Mouse (Mus musculus) midbrain, postnatal 0 days (tissue): Measurements from ENCODE around the gene Igsf9. TPM values are rescaled to one million over a fixed set of nuclear protein-coding genes. Genes with fewer than 3 reads are reported as not detected.

Source experiments
- ATAC-seq: fragments of 200-750 bp; cut with Nextera tagmentation; 2 replicates; pipeline ENCODE4 v1.8.0; 2017; ENCODE audit warnings: moderate number of reproducible peaks, mild to moderate bottlenecking, moderate TSS enrichment, moderate library complexity; ENCODE audit not compliant: low FRiP score
- DNase-seq: peaks from one replicate; pipeline ENCODE4 v3.0.0-alpha.2; 2015; ENCODE audit warnings: low spot score
- H3K27ac ChIP-seq: fragments of 300-500 bp; sonication (generic); 2 replicates; pipeline ENCODE4 v1.5.1; 2014; ENCODE audit warnings: low read depth, mild to moderate bottlenecking, low read length, mixed read lengths
- H3K27me3 ChIP-seq: fragments of 300-500 bp; sonication (generic); 2 replicates; pipeline ENCODE4 v1.6.1; 2014; ENCODE audit warnings: low read length, control low read depth, mixed read lengths; ENCODE audit not compliant: insufficient read depth
- H3K36me3 ChIP-seq: fragments of 300-500 bp; sonication (generic); 2 replicates; pipeline ENCODE4 v1.6.1; 2014; ENCODE audit warnings: low read length, control low read depth, mixed read lengths; ENCODE audit not compliant: insufficient read depth
- H3K4me1 ChIP-seq: fragments of 300-500 bp; sonication (generic); 2 replicates; pipeline ENCODE4 v1.6.1; 2014; ENCODE audit warnings: mild to moderate bottlenecking, control low read depth, antibody characterized with exemption, low read length, mixed read lengths; ENCODE audit not compliant: insufficient read depth
- H3K4me2 ChIP-seq: fragments of 300-500 bp; sonication (generic); 2 replicates; pipeline ENCODE4 v1.6.1; 2014; ENCODE audit warnings: low read depth, mild to moderate bottlenecking, low read length, mixed read lengths; ENCODE audit not compliant: poor library complexity, severe bottlenecking
- H3K4me3 ChIP-seq: fragments of 300-500 bp; sonication (generic); 2 replicates; pipeline ENCODE4 v1.5.1; 2014; ENCODE audit warnings: low read depth, mild to moderate bottlenecking, low read length, moderate library complexity
- H3K9ac ChIP-seq: fragments of 300-500 bp; sonication (generic); replicated peaks from 2 replicates; pipeline ENCODE4 v1.6.1; 2014; ENCODE audit warnings: mild to moderate bottlenecking, low read length, moderate library complexity, mixed read lengths; ENCODE audit not compliant: poor library complexity, severe bottlenecking
- H3K9me3 ChIP-seq: fragments of 300-500 bp; sonication (generic); 2 replicates; pipeline ENCODE4 v1.6.1; 2016; ENCODE audit warnings: low read length, control low read depth
- CTCF ChIP-seq: IDR thresholded peaks from 2 replicates; pipeline ENCODE4 v1.5.1; 2016; ENCODE audit warnings: antibody characterized with exemption, mild to moderate bottlenecking
- WGBS: fragments of 180-500 bp; shearing (Covaris S2); extraction: QIAGEN DNeasy Blood & Tissue Kit; methylation state at CpG from one replicate; pipeline ENCODE4 v1.1.7; 2014; 5-methylcytosine and 5-hydroxymethylcytosine counted together
- polyA plus RNA-seq: library from polyadenylated mRNA; unstranded; fragments of >200 nt; fragmentation: Nextera tagmentation; extraction: Ambion mirVana; gene quantifications from 2 replicates; pipeline ENCODE4 v1.2.1, GENCODE M21; 2015
- total RNA-seq: library from RNA; depleted of rRNA; stranded (reverse); fragments of >200 nt; gene quantifications from 2 replicates; pipeline ENCODE4 v1.2.3, GENCODE M21; 2014

The Igsf9 gene
- total and polyA plus RNA-seq, 2 experiments from 2014 or later = 29.0 to 40.6 TPM

DNA sequence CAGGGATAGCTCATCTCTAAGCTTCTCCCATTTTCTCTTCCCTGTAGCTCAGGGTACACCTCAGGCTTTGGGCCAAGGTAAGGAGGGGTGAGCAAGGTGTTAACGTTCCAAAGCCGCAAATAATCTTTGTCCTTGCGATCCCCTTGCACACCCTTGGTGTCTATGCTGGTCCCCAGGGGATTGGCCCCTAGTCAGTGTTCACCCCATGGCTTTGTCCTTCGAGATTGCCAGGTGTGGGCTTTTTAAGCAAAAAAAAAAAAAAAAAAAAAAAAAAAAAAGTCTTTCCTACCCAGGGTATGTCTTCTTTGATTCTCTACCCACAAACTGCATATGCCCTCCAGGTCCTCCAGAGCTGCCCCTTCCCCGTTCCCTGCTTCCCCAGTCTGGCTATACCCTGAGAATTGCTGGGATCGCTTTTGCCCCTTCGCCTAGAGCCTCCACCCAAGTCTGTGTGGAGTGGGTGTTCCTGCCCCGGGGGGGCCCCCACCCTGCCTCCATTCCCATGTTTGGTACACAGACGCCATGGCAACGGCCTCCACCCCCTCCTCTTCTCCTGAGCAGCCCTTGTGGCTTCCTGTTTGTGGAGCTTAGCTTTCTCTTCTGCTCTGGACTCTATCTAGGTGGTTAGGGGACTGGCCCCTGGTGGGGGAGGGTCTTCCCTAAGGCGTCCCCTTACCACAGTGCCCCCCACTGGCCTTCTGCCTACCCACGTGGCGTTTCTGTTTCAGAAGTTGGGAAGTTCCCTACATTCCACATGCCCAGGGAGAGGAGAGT lies 20.0 kb downstream of the Igsf9 start:
- Histone ChIP-seq H3K9ac (no peak overlapping the region), H3K4me1 (peaks cover 5% of the 10 kb centered on the region; the same call in 1 of the 2 replicates), H3K4me3 (peak overlapping the region; percentile 39; the same call in 1 of the 2 replicates), H3K27ac (no peak overlapping the region), H3K36me3 (peaks cover 3% of the 10 kb centered on the region; the same call in 1 of the 2 replicates), H3K4me2 (peak overlapping the region; percentile 52), H3K27me3 (peaks cover 12% of the 10 kb centered on the region; the same call in 1 of the 2 replicates), H3K9me3 (no peaks in the 10 kb centered on the region)
- peak; percentile 17 for TF ChIP-seq CTCF
- WGBS = 37% methylated on average over 13 of the region's 13 CpGs
- DNase-seq (no peak), ATAC-seq (0 out of 2 replicates have a peak, but pooled peaks have one; percentile 9)

DNA sequence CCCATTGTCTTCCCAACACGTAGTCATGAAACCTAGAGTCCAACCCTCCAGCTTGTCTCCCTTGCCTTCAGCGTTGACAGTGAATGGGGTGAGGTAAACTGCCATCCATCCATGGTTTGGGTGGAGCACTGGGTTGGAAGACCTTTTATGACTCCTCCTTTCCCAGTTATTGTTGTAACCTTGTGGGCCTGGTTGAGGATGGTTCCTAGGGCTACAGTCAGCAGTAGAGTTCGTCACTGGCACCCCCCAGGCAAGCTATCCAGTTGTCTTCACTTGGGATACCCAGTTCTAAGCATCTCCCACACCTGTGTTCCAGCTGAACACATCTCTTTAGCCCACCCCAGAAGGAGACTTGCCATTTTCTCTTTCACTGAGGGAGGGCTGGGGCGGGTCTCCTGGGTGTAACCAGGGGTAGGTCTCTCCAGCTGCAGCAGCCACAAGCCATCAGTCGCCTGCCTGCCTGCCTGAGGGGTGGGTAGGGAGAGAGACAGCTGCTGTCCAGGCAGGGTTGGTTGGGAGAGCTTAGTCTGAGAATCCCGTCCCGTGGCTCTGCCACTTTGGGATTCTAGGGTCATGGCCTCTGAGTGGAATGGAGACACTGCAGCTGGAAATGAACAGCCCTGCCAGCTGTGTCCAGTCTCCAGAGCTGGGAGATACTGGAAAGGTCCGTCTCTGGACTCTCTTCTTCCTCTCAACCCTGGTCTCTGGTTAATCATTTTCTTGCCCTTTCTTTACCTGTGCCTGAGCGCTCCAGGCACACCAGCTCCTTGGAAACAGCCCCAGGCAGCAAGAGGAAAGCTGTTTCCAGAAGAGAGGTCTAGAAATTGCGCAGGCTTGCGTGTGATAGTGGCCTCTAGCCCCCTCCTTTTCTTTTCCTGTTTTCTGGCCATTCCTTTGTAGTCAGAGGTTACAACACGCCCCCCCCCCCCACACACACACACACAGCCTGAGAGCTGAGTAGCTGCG lies 20.8 kb downstream of the Igsf9 start:
- no peak overlapping the region for H3K9ac ChIP-seq
- H3K27me3 ChIP-seq = peaks cover 12% of the 10 kb centered on the region; the same call in 1 of the 2 replicates
- DNase-seq (no peak), ATAC-seq (no peak)
- H3K4me2 ChIP-seq = peak overlapping the region; percentile 20; the same call in 1 of the 2 replicates
- no peaks in the 10 kb centered on the region for H3K36me3 ChIP-seq
- no peak overlapping the region; the same call in 1 of the 2 replicates for H3K27ac ChIP-seq
- TF ChIP-seq CTCF = no peak
- H3K4me1 ChIP-seq = peaks cover 5% of the 10 kb centered on the region; the same call in 1 of the 2 replicates
- no peaks in the 10 kb centered on the region for H3K9me3 ChIP-seq
- no peak overlapping the region for H3K4me3 ChIP-seq
- 48% methylated on average over 12 of the region's 13 CpGs for WGBS

DNA sequence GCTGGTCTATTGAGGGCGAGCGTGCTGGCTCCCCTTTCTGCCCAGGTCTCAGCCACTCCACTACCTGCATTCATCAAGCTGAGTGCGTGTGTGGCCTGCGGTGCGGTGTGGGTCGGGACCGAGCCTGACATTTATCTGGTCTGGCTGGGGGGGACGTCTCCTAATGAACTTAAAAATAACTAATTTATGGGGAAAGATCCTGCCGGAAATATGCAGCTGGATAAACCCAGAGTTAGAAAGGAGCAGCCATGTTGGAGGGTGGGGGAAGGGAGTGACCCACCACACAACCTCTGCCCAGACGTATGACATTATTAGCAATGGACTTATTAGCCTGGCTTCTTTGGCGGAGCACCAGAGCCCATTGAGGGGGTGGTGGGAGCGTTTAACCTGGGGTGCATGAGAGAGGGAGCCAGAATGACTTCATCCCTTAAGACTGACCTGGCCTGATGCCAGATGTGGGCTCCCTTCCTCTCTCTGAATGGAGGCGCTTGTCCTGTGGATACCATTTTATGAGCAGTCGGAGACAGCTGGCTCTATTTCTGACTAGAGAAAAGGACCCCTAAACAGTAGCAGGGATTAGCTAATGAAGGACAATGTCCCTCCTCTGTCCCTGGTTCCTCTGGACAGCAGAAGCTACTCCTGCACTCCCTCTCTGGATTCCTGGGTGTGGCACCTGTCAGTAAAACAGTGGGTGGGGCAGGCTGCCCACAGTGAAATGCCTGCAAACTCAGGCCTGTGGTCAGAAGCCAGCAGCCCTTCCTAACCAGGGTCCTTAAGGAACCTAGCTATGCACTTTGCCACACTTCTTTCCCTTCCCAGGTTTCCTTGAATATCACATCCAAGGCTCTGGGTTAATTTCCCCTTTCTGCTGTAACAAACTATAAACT lies 21.8 kb downstream of the Igsf9 start:
- H3K4me3 ChIP-seq = no peak overlapping the region
- no peak for ATAC-seq
- H3K36me3 ChIP-seq = no peaks in the 10 kb centered on the region
- no peaks in the 10 kb centered on the region for H3K9me3 ChIP-seq
- WGBS = 31% methylated on average over 14 of the region's 14 CpGs
- DNase-seq = peak; percentile 56
- peaks cover 12% of the 10 kb centered on the region; the same call in 1 of the 2 replicates for H3K27me3 ChIP-seq
- H3K4me2 ChIP-seq = peak overlapping the region; percentile 20; the same call in 1 of the 2 replicates
- no peak overlapping the region for H3K9ac ChIP-seq
- no peak overlapping the region; the same call in 1 of the 2 replicates for H3K27ac ChIP-seq
- peaks cover 5% of the 10 kb centered on the region; the same call in 1 of the 2 replicates for H3K4me1 ChIP-seq
- TF ChIP-seq CTCF = no peak

DNA sequence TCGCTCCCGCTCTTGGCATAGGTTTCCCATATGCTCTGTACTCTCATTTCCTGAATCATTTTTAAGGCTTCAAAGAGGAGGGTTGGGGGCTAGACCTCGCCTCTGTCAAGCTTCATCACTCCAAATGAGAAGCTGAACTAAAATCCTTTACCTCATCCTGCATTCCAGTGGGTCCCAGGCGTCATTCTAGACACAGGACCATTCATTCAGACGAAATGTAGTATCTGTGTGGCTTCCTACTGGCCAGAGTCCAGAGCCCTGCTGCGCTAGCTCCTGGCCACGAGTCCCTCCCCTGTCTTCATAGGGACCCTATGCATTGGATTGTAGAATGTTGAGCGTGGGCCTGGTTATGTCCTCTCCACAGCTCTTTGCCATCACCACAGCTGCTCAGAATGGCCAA lies 23.2 kb downstream of the Igsf9 start:
- H3K36me3 ChIP-seq = no peaks in the 10 kb centered on the region
- peaks cover 5% of the 10 kb centered on the region; the same call in 1 of the 2 replicates for H3K4me1 ChIP-seq
- no peak for TF ChIP-seq CTCF
- ATAC-seq = no peak
- DNase-seq = no peak
- no peak overlapping the region for H3K4me2 ChIP-seq
- H3K27me3 ChIP-seq = peaks cover 7% of the 10 kb centered on the region; the same call in 1 of the 2 replicates
- 74% methylated on average over 8 of the region's 8 CpGs for WGBS
- no peaks in the 10 kb centered on the region for H3K9me3 ChIP-seq
- no peak overlapping the region for H3K4me3 ChIP-seq
- no peak overlapping the region for H3K27ac ChIP-seq
- H3K9ac ChIP-seq = no peak overlapping the region

DNA sequence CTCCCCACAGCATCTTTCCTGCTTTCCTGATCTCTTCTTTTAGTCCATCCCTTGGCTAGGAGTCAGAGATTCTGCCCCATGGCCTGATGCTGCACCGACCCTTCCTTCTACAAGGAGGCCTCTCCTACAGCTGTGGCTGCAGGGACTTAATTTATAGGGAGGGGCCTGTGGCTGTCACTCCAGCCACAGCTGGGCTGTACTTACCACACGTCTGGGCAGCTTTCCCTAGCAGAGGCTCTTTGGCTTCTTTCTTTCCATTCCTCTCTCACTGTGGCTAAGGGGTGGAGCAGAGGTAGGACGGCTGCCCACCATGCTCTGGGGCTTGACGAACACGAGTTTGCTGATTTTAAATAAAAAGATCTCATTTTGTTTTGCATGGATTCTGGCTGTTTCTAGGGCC lies 25.4 kb downstream of the Igsf9 start:
- no peak overlapping the region for H3K9ac ChIP-seq
- DNase-seq (no peak), ATAC-seq (no peak)
- H3K36me3 ChIP-seq = no peaks in the 10 kb centered on the region
- no peak overlapping the region for H3K27ac ChIP-seq
- no peaks in the 10 kb centered on the region for H3K4me1 ChIP-seq
- H3K9me3 ChIP-seq = no peaks in the 10 kb centered on the region
- no peak overlapping the region for H3K4me3 ChIP-seq
- H3K4me2 ChIP-seq = no peak overlapping the region
- 58% methylated on average over 5 of the region's 5 CpGs for WGBS
- no peaks in the 10 kb centered on the region for H3K27me3 ChIP-seq
- no peak for TF ChIP-seq CTCF
